Mouse (Mus musculus): ENCODE measurements around the gene Rnf38. TPM values are rescaled to one million over a fixed set of nuclear protein-coding genes. Genes with fewer than 3 reads are reported as not detected.

Rnf38 gene
- 93.8 to 106 TPM (median 97.4 TPM) in 4 replicates for total RNA-seq (2023; ENCODE audit: inconsistent age)

GRCm38 (mm10) chr4:44233713-44234003 lies at the start of gene Rnf38:
Gene Rnf38 (minus strand): TSS chr4:44233789.

GRCm38 (mm10) chr4:44083945-44084344 lies 149.6 kb downstream of the Rnf38 start, which contains the start of gene Gne:
Gene Gne (minus strand): TSS chr4:44084177.

Other genes with a start within 250 kb of the Rnf38 start
- 202 to 218 TPM (median 215 TPM) in 4 replicates for gene Clta, start 229.3 kb downstream of the Rnf38 start, total RNA-seq (2023; ENCODE audit: inconsistent age)
- gene Gne, start 149.6 kb downstream of the Rnf38 start, total RNA-seq (2023; ENCODE audit: inconsistent age), result 45.2 to 61.7 TPM (median 54.2 TPM) in 4 replicates
- gene Melk, start 67.1 kb upstream of the Rnf38 start, total RNA-seq (2023; ENCODE audit: inconsistent age), result 0.64 to 0.93 TPM (median 0.78 TPM) in 4 replicates